Mouse (Mus musculus): ENCODE measurements around the gene Riox1. TPM values are rescaled to one million over a fixed set of nuclear protein-coding genes. Genes with fewer than 3 reads are reported as not detected.

The Riox1 gene
- polyA plus RNA-seq, 1 experiment: 11.8 TPM

DNA sequence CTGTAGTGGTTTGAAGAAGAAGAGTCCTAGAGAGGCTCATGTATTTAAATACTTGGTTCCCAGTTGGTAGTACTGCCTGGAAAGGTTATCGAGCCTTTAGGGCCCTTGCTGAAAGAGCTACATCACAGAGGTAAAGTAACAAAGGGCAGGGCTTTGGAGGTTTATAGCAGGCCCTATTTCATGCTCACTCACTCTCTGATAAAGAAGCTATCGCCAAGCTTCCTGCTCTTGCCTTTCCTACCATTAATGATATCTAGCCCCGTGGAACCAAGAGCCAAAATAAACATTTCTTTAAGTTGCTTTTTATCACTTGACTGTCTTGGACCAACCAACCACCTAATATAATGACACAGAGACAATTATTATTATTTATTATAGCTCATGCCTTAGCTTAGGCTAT lies 50.0 kb downstream of the Riox1 start:
- TF ChIP-seq CTCF (IDR thresholded peaks at IDR 0.05; ENCODE audit: extremely low read depth, insufficient read depth, low read length) (no peak), POLR2A (IDR thresholded peaks at IDR 0.05; ENCODE audit: extremely low read depth, insufficient read depth, low read length) (no peak)
- peaks cover 3% of the 10 kb centered on the region for H3K4me1 ChIP-seq (ENCODE audit: control insufficient read depth, insufficient read depth, low read length)
- no peak overlapping the region for H3K4me3 ChIP-seq (ENCODE audit: insufficient read depth, low read length)
- no peak overlapping the region for H3K27ac ChIP-seq (ENCODE audit: insufficient read depth, low read length)

Other genes with a start within 250 kb of the Riox1 start
- 3.0 and 3.4 TPM in 2 replicates for gene Papln, start 187.0 kb upstream of the Riox1 start, polyA plus RNA-seq (2012; rRNA removed)
- gene Numb, start 28.7 kb upstream of the Riox1 start, polyA plus RNA-seq (2012; rRNA removed): 69.6 and 74.6 TPM in 2 replicates
- gene Heatr4, start 34.2 kb downstream of the Riox1 start, polyA plus RNA-seq (2012; rRNA removed): 0.02 and 0.04 TPM in 2 replicates
- gene Acot2, start 37.3 kb downstream of the Riox1 start, polyA plus RNA-seq (2012; rRNA removed): 7.3 and 8.0 TPM in 2 replicates
- 15.5 and 16.4 TPM in 2 replicates for gene Acot1, start 58.9 kb downstream of the Riox1 start, polyA plus RNA-seq (2012; rRNA removed)
- 1.5 and 1.9 TPM in 2 replicates for gene Acot4, start 87.8 kb downstream of the Riox1 start, polyA plus RNA-seq (2012; rRNA removed)
- gene Gm49366, start 88.3 kb downstream of the Riox1 start, polyA plus RNA-seq (2012; rRNA removed): not detected in 2 replicates
- gene Acot3, start 101.5 kb downstream of the Riox1 start, polyA plus RNA-seq (2012; rRNA removed): 1.3 and 1.9 TPM in 2 replicates
- gene Acot5, start 118.7 kb downstream of the Riox1 start, polyA plus RNA-seq (2012; rRNA removed): 4.1 and 4.2 TPM in 2 replicates
- 5.0 TPM in 2 replicates for gene Acot6, start 150.0 kb downstream of the Riox1 start, polyA plus RNA-seq (2012; rRNA removed)
- gene Dnal1, start 163.8 kb downstream of the Riox1 start, polyA plus RNA-seq (2012; rRNA removed): 46.6 and 48.0 TPM in 2 replicates
- 3.0 and 3.7 TPM in 2 replicates for gene Pnma1, start 197.9 kb downstream of the Riox1 start, polyA plus RNA-seq (2012; rRNA removed)